Mouse (Mus musculus): ENCODE data around the gene 6430548M08Rik.

The 6430548M08Rik gene

GRCm38 (mm10) chr8:120184366-120184765 is 70.4 kb downstream of the 6430548M08Rik start:
- no peak for DNase-seq (ENCODE audit: low spot score)

GRCm38 (mm10) chr8:120184850-120185792 is 71.2 kb downstream of the 6430548M08Rik start:
- DNase-seq (ENCODE audit: low spot score), result no peak

- no peak for DNase-seq (ENCODE audit: low spot score)
These were observed 72.5 kb downstream of the 6430548M08Rik start for GRCm38 (mm10) chr8:120186454-120186853.

- DNase-seq (ENCODE audit: low spot score), result no peak
These were observed 74.6 kb downstream of the 6430548M08Rik start for GRCm38 (mm10) chr8:120188510-120188909.

- DNase-seq (ENCODE audit: low spot score), result no peak
These were observed 75.5 kb downstream of the 6430548M08Rik start for GRCm38 (mm10) chr8:120189440-120189839.

GRCm38 (mm10) chr8:120190107-120190809 is 76.3 kb downstream of the 6430548M08Rik start:
- no peak for DNase-seq (ENCODE audit: low spot score)

GRCm38 (mm10) chr8:120190810-120191413 is 77.0 kb downstream of the 6430548M08Rik start:
- DNase-seq (ENCODE audit: low spot score), result peak; percentile 88

- no peak for DNase-seq (ENCODE audit: low spot score)
These were observed 77.7 kb downstream of the 6430548M08Rik start for GRCm38 (mm10) chr8:120191633-120192032.

GRCm38 (mm10) chr8:120192118-120192517 is 78.2 kb downstream of the 6430548M08Rik start:
- DNase-seq (ENCODE audit: low spot score), result no peak

GRCm38 (mm10) chr8:120201351-120201750 is 87.4 kb downstream of the 6430548M08Rik start:
- DNase-seq (ENCODE audit: low spot score), result no peak

GRCm38 (mm10) chr8:120202546-120202945 is 88.6 kb downstream of the 6430548M08Rik start:
- DNase-seq (ENCODE audit: low spot score), result no peak

GRCm38 (mm10) chr8:120204736-120205360 is 90.9 kb downstream of the 6430548M08Rik start:
- no peak for DNase-seq (ENCODE audit: low spot score)

- DNase-seq (ENCODE audit: low spot score), result no peak
These were observed 92.0 kb downstream of the 6430548M08Rik start for GRCm38 (mm10) chr8:120205916-120206315.

- no peak for DNase-seq (ENCODE audit: low spot score)
These were observed 93.4 kb downstream of the 6430548M08Rik start for GRCm38 (mm10) chr8:120207364-120207763.

GRCm38 (mm10) chr8:120208113-120208512 is 94.2 kb downstream of the 6430548M08Rik start:
- DNase-seq (ENCODE audit: low spot score), result no peak

- no peak for DNase-seq (ENCODE audit: low spot score)
These were observed 97.4 kb downstream of the 6430548M08Rik start for GRCm38 (mm10) chr8:120211345-120211744.

GRCm38 (mm10) chr8:120212596-120212995 is 98.6 kb downstream of the 6430548M08Rik start:
- DNase-seq (ENCODE audit: low spot score), result no peak

GRCm38 (mm10) chr8:120213229-120213628 is 99.3 kb downstream of the 6430548M08Rik start:
- DNase-seq (ENCODE audit: low spot score), result no peak

- no peak for DNase-seq (ENCODE audit: low spot score)
These were observed 100.0 kb downstream of the 6430548M08Rik start for GRCm38 (mm10) chr8:120213939-120214338.

Measured in layer of hippocampus, adult 11-12 months (tissue).